Comparison of ENCODE assay signal across 9 mouse cellular contexts in the genomic region with DNA sequence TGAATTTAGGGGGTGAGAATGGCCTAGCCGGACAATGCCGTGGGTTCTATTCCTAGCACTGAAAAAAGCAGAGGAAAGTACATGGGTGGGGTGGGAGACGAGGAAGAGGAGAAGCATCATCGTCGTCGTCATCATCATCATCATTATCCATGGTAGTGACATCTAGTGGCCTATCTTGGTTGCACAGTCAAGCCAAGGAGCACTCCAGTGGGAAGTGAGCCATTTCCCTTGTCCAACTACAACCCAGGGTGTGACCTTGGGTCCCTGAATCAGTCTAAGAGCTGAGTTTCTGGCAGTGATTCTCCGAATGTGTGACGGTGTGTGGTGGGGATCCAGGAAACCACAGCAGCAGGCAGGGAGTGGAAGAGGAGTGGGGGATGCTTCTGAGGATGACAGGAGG. TPM values are rescaled to one million over a fixed set of nuclear protein-coding genes. Genes with fewer than 3 reads are reported as not detected.
A peak's percentile ranks its signal among the peaks of the same experiment; 100 is the strongest.
DNase-seq lines count a peak whose midpoint lies in the region; ATAC-seq and TF ChIP-seq lines count a peak whose summit lies in the region.
"Had no signal": no experiment of that assay in that cellular context is flagged by ENCODE, and none has a peak within 500 bp of the region (broad histone marks: within the 10 kb centered on the region; RNA-seq: fewer than 3 reads in every experiment).

No protein-coding gene starts in this region.

- no peaks in the 10 kb centered on the region for H3K4me1 ChIP-seq in heart, embryonic 11.5 days (ENCODE audit: control insufficient read depth, insufficient read depth, low read length)
- peaks cover 8% of the 10 kb centered on the region; the same call in 1 of the 2 replicates for H3K4me1 ChIP-seq in E14TG2a.4 (replicated peaks; ENCODE audit: low read depth, low read length)
- H3K4me1 ChIP-seq: hindbrain, embryonic 13.5 days had no signal

- no peak for ATAC-seq in heart, embryonic 11.5 days (replicated peaks; ENCODE audit: insufficient number of reproducible peaks, low FRiP score, low TSS enrichment)
- peak; percentile 91 for ATAC-seq in granulocyte monocyte progenitor cell, adult 5-6 weeks (replicated peaks; ENCODE audit: poor library complexity, severe bottlenecking)

- peak; percentile 45 for TF ChIP-seq CTCF in E14TG2a.4 (conservative IDR thresholded peaks at IDR 0.05; ENCODE audit: low read length)

- H3K27me3 ChIP-seq in heart, embryonic 11.5 days (ENCODE audit: control insufficient read depth, insufficient read depth, low read length): no peaks in the 10 kb centered on the region
- peaks cover 22% of the 10 kb centered on the region for H3K27me3 ChIP-seq in E14TG2a.4 (ENCODE audit: insufficient read depth, low read length)
- H3K27me3 ChIP-seq: hindbrain, embryonic 13.5 days had no signal

- peak; percentile 33 for DNase-seq in heart, postnatal 4 days
- DNase-seq in 3134 (ENCODE audit: extremely low read depth, insufficient read length, low spot score): peak; percentile 11
- DNase-seq in c-Kit-positive CD71-positive TER-119-positive erythroid progenitor cells, embryonic 14.5 days (ENCODE audit: low spot score): no peak
- no peak for DNase-seq in ovary, postnatal 10 days (ENCODE audit: low spot score)
- DNase-seq in adipocyte (ENCODE audit: low spot score): no peak

- H3K9me3 ChIP-seq in heart, embryonic 11.5 days (replicated peaks; ENCODE audit: control insufficient read depth, low read length): no peaks in the 10 kb centered on the region
- H3K9me3 ChIP-seq in E14TG2a.4 (ENCODE audit: low read length): no peaks in the 10 kb centered on the region
- H3K9me3 ChIP-seq: hindbrain, embryonic 13.5 days had no signal

- H3K9ac ChIP-seq in heart, embryonic 11.5 days (ENCODE audit: low read depth, low read length): no peak overlapping the region
- H3K9ac ChIP-seq: hindbrain, embryonic 13.5 days had no signal

- H3K4me3 ChIP-seq in heart, embryonic 11.5 days (ENCODE audit: low read depth, low read length): no peak overlapping the region
- H3K4me3 ChIP-seq in E14TG2a.4 (replicated peaks; ENCODE audit: low read length): no peak overlapping the region
- H3K4me3 ChIP-seq: hindbrain, embryonic 13.5 days had no signal

- H3K27ac ChIP-seq in heart, embryonic 11.5 days (ENCODE audit: low read depth, low read length): no peak overlapping the region
- H3K27ac ChIP-seq: hindbrain, embryonic 13.5 days had no signal

- H3K36me3 ChIP-seq in heart, embryonic 11.5 days (ENCODE audit: control insufficient read depth, insufficient read depth, low read length): no peaks in the 10 kb centered on the region
- H3K36me3 ChIP-seq in E14TG2a.4 (ENCODE audit: insufficient read depth, low read length): no peaks in the 10 kb centered on the region
- H3K36me3 ChIP-seq: hindbrain, embryonic 13.5 days had no signal

- H3K4me2 ChIP-seq in heart, embryonic 11.5 days: no peak overlapping the region
- H3K4me2 ChIP-seq: hindbrain, embryonic 13.5 days had no signal

- WGBS in heart, embryonic 11.5 days (ENCODE audit: insufficient replicate concordance): 53% methylated on average over 8 of the region's 8 CpGs

RNA-seq across cellular contexts. Expression of gene Zfp507, which starts 7.9 kb away (rescaled TPM):
- 10 to 100 TPM; 23.8 to 26.0 TPM for total RNA-seq in heart, postnatal 4 days (2021)
- 11.6 and 14.4 TPM in 2 replicates for polyA plus RNA-seq in heart, embryonic 11.5 days (2014; fragmentation: Nextera tagmentation; extraction: Ambion mirVana)
- total RNA-seq in granulocyte monocyte progenitor cell, adult 5-6 weeks (2014; fragmentation: Nextera tagmentation): 20.5 and 22.5 TPM in 2 replicates
- 8.7 and 11.1 TPM in 2 replicates for total RNA-seq in granulocyte monocyte progenitor cell, adult 5-6 weeks (2017)

RNA-seq across cellular contexts. Expression of gene Dpy19l3, which starts 56.5 kb away (rescaled TPM):
- 10 to 100 TPM; 10.3 to 11.9 TPM for total RNA-seq in heart, postnatal 4 days (2021)
- 15.9 and 17.9 TPM in 2 replicates for polyA plus RNA-seq in heart, embryonic 11.5 days (2014; fragmentation: Nextera tagmentation; extraction: Ambion mirVana)
- total RNA-seq in granulocyte monocyte progenitor cell, adult 5-6 weeks (2014; fragmentation: Nextera tagmentation): 19.2 and 21.6 TPM in 2 replicates
- total RNA-seq in granulocyte monocyte progenitor cell, adult 5-6 weeks (2017): 17.7 and 33.2 TPM in 2 replicates

Comparison
In these comparisons a context has a peak if more than half of its experiments do, and no peak if none do; other contexts are left out.
1. DNase-seq: peak in heart, postnatal 4 days (single experiment) and 3134 (single experiment); none in c-Kit-positive CD71-positive TER-119-positive erythroid progenitor cells, embryonic 14.5 days (single experiment), ovary, postnatal 10 days (single experiment) and adipocyte (single experiment).